Mouse (Mus musculus): ENCODE results near the gene Pik3c2b.

DNA sequence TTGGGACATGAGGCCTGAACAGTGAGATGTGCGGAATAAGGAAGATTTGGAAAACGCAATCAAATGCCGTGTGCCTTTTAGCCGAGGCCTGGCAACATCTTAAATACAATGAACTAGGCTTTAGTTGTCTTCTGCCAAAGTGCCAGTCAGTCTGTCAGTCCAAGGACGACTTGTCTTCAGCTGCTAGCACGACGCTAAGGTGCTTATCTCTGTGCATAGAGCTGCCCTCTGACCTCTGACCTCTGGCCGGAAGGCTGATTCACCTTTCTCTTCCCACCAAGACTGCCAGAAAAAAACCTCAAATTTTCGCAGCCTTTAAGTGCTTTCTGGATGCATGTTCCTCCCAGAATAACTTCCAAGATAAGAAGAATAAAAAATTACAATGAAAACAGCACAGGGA is 81.9 kb downstream of the Pik3c2b start:
- no peak for TF ChIP-seq CTCF (IDR thresholded peaks at IDR 0.05; ENCODE audit: insufficient read depth, low read depth, low read length)
- TF ChIP-seq POLR2A (IDR thresholded peaks at IDR 0.05; ENCODE audit: insufficient read depth, low read depth, low read length) = no peak

All from olfactory bulb, adult 2 months (tissue).